In genomic region chr14:74976972-74977371, GRCm38 (mm10) we compare ENCODE assay signal across 23 mouse cellular contexts. TPM values are rescaled to one million over a fixed set of nuclear protein-coding genes. Genes with fewer than 3 reads are reported as not detected.
DNase-seq lines count a peak whose midpoint lies in the region; ATAC-seq and TF ChIP-seq lines count a peak whose summit lies in the region.
"Had no signal": no experiment of that assay in that cellular context is flagged by ENCODE, and none has a peak within 500 bp of the region (broad histone marks: within the 10 kb centered on the region; RNA-seq: fewer than 3 reads in every experiment).

No protein-coding gene starts in this region.

- no peak overlapping the region for H3K4me3 ChIP-seq in heart, embryonic 10.5 days
- no peak overlapping the region for H3K4me3 ChIP-seq in bone marrow macrophage, adult 2 months (ENCODE audit: insufficient read depth, low read length)
- no peak overlapping the region for H3K4me3 ChIP-seq in layer of hippocampus, adult 2 months
- H3K4me3 ChIP-seq: embryonic facial prominence, embryonic 13.5 days; forebrain, embryonic 13.5 days; heart, embryonic 15.5 days; limb, embryonic 13.5 days; liver, embryonic 15.5 days; midbrain, embryonic 13.5 days; neural tube, embryonic 13.5 days had no signal

- no peaks in the 10 kb centered on the region for H3K27me3 ChIP-seq in heart, embryonic 10.5 days (ENCODE audit: insufficient read depth, poor library complexity, severe bottlenecking)
- H3K27me3 ChIP-seq: embryonic facial prominence, embryonic 13.5 days; forebrain, embryonic 13.5 days; limb, embryonic 13.5 days; midbrain, embryonic 13.5 days; neural tube, embryonic 13.5 days had no signal

- peaks cover 21% of the 10 kb centered on the region for H3K4me1 ChIP-seq in heart, embryonic 10.5 days
- H3K4me1 ChIP-seq in bone marrow macrophage, adult 2 months (ENCODE audit: control insufficient read depth, insufficient read depth, low read length), result peaks cover 24% of the 10 kb centered on the region
- H3K4me1 ChIP-seq: embryonic facial prominence, embryonic 13.5 days; forebrain, embryonic 13.5 days; limb, embryonic 13.5 days; midbrain, embryonic 13.5 days; neural tube, embryonic 13.5 days had no signal

- peak; percentile 49 for ATAC-seq in CD4-positive, CD25-positive, alpha-beta regulatory T cell, adult 4 months
- peak; percentile 68 for ATAC-seq in megakaryocyte, adult 5-6 weeks (ENCODE audit: poor library complexity, severe bottlenecking)
- ATAC-seq: forebrain, embryonic 13.5 days; hindbrain, postnatal 0 days; intestine, embryonic 16.5 days; midbrain, embryonic 13.5 days had no signal

- H3K36me3 ChIP-seq in heart, embryonic 10.5 days, result no peaks in the 10 kb centered on the region
- H3K36me3 ChIP-seq: embryonic facial prominence, embryonic 13.5 days; heart, embryonic 15.5 days; limb, embryonic 13.5 days; liver, embryonic 15.5 days; midbrain, embryonic 13.5 days; neural tube, embryonic 13.5 days had no signal

- no peak for TF ChIP-seq POLR2A in bone marrow macrophage, adult 2 months (IDR thresholded peaks at IDR 0.05; ENCODE audit: borderline replicate concordance, low read depth, low read length)

- WGBS in heart, embryonic 10.5 days, result 83% methylated on average over 6 of the region's 6 CpGs

- no peaks in the 10 kb centered on the region for H3K9me3 ChIP-seq in heart, embryonic 10.5 days
- H3K9me3 ChIP-seq: embryonic facial prominence, embryonic 13.5 days; forebrain, embryonic 13.5 days; heart, embryonic 15.5 days; limb, embryonic 13.5 days; liver, embryonic 15.5 days; midbrain, embryonic 13.5 days; neural tube, embryonic 13.5 days had no signal

- no peak overlapping the region for H3K27ac ChIP-seq in heart, embryonic 10.5 days
- peak overlapping the region; percentile 23 for H3K27ac ChIP-seq in bone marrow macrophage, adult 2 months (ENCODE audit: insufficient read depth, low read depth, low read length)
- H3K27ac ChIP-seq in layer of hippocampus, adult 2 months, result no peak overlapping the region
- H3K27ac ChIP-seq: embryonic facial prominence, embryonic 13.5 days; forebrain, embryonic 13.5 days; heart, embryonic 15.5 days; hindbrain, postnatal 0 days; limb, embryonic 13.5 days; liver, embryonic 15.5 days; midbrain, embryonic 13.5 days; neural tube, embryonic 13.5 days had no signal

- TF ChIP-seq CTCF in bone marrow macrophage, adult 2 months (IDR thresholded peaks at IDR 0.05; ENCODE audit: low read depth, low read length), result no peak
- TF ChIP-seq CTCF in layer of hippocampus, adult 2 months (conservative IDR thresholded peaks at IDR 0.05), result no peak

- peak; percentile 15 for DNase-seq in heart, postnatal 4 days
- no peak for DNase-seq in heart, embryonic 10.5 days (ENCODE audit: low spot score)
- no peak for DNase-seq in testis, postnatal 10 days (ENCODE audit: low spot score)
- DNase-seq in layer of hippocampus, adult 2 months (ENCODE audit: low spot score in 2 of 2), result no peak
- DNase-seq: adrenal gland, adult 2 months; cerebellum, adult 2 months; cerebellum, postnatal 25 days; embryo, embryonic 11 days; kidney, postnatal 14 days; retina, postnatal 1 day; thymus, adult 2 months had no signal

RNA-seq across cellular contexts. Expression of gene Lrch1, which starts 29.3 kb away (rescaled TPM):
- total RNA-seq in heart, postnatal 4 days (2021), result 10 to 100 TPM; 18.7 to 26.3 TPM
- 10.1 and 14.4 TPM in 2 replicates for polyA plus RNA-seq in heart, embryonic 10.5 days (2016; fragmentation: Nextera tagmentation; extraction: Ambion mirVana)
- polyA plus RNA-seq in CD4-positive, CD25-positive, alpha-beta regulatory T cell, adult 4 months (2017; shearing (Covaris generic)), result 10 to 100 TPM; 30.1 to 30.3 TPM
- polyA plus RNA-seq in bone marrow macrophage, adult 2 months (2012; ENCODE audit: insufficient read depth, insufficient read length, missing spikeins), result 21.3 and 21.8 TPM in 2 replicates
- total RNA-seq in megakaryocyte, adult 5-6 weeks (2015), result 16.8 and 19.5 TPM in 2 replicates
- 17.2 and 18.2 TPM in 2 replicates for total RNA-seq in megakaryocyte, adult 5-6 weeks (2017)
- total RNA-seq in layer of hippocampus, adult 2 months (2021), result 10 to 100 TPM; 17.5 to 24.7 TPM

RNA-seq across cellular contexts. Expression of gene Rubcnl, which starts 38.9 kb away (rescaled TPM):
- 1 to 10 TPM in 1 of 2 experiments, under 1 TPM in 1; 0.83 to 1.7 TPM for total RNA-seq in heart, postnatal 4 days (2021)
- polyA plus RNA-seq in heart, embryonic 10.5 days (2016; fragmentation: Nextera tagmentation; extraction: Ambion mirVana), result 0.40 and 0.81 TPM in 2 replicates
- polyA plus RNA-seq in CD4-positive, CD25-positive, alpha-beta regulatory T cell, adult 4 months (2017; shearing (Covaris generic)), result 1 to 10 TPM in 1 of 2 experiments, under 1 TPM in 1; 0.51 to 1.3 TPM
- 8.3 and 9.0 TPM in 2 replicates for polyA plus RNA-seq in bone marrow macrophage, adult 2 months (2012; ENCODE audit: insufficient read depth, insufficient read length, missing spikeins)
- 13.8 and 14.0 TPM in 2 replicates for total RNA-seq in megakaryocyte, adult 5-6 weeks (2015)
- 15.7 and 17.5 TPM in 2 replicates for total RNA-seq in megakaryocyte, adult 5-6 weeks (2017)
- 1 to 10 TPM; 1.4 TPM for total RNA-seq in layer of hippocampus, adult 2 months (2021)

Comparison
In these comparisons a context has a peak if more than half of its experiments do, and no peak if none do; other contexts are left out.
1. RNA of gene Rubcnl, which starts 38.9 kb away (total RNA-seq): 13.8 to 17.5 TPM in megakaryocyte, adult 5-6 weeks; 0.83 to 1.7 TPM in heart, postnatal 4 days and 1.4 TPM in layer of hippocampus, adult 2 months; every median in the first group is over 4 times any median in the second.